Mouse (Mus musculus) heart, embryonic 14.5 days (tissue): ENCODE measurements around the gene Chst15. TPM values are rescaled to one million over a fixed set of nuclear protein-coding genes. Genes with fewer than 3 reads are reported as not detected.

Source experiments
- ATAC-seq: fragments of 200-750 bp; cut with Nextera tagmentation; 2 replicates; pipeline ENCODE4 v1.8.0; 2017; ENCODE audit warnings: low read depth, moderate TSS enrichment; ENCODE audit not compliant: insufficient number of reproducible peaks, insufficient read depth, low FRiP score
- H3K27ac ChIP-seq, 2 experiments: fragments of 200-500 bp in 1 of 2; fragments of 300-500 bp in 1 of 2; sonication (generic) in 1 of 2; replicated peaks in 1 of 2; 2 replicates each; pipeline ENCODE4 v1.5.1; 2012 to 2014; ENCODE audit warnings: low read depth in 2 of 2, low read length in 2 of 2, control low read depth in 1 of 2, mild to moderate bottlenecking in 1 of 2, mixed read lengths in 1 of 2; ENCODE audit not compliant: control insufficient read depth in 1 of 2, insufficient read depth in 1 of 2
- H3K27me3 ChIP-seq: fragments of 300-500 bp; sonication (generic); 2 replicates; pipeline ENCODE4 v1.6.1; 2014; ENCODE audit warnings: mild to moderate bottlenecking, low read length, control low read depth; ENCODE audit not compliant: control insufficient read depth, insufficient read depth
- H3K36me3 ChIP-seq: fragments of 300-500 bp; sonication (generic); 2 replicates; pipeline ENCODE4 v1.6.1; 2014; ENCODE audit warnings: mild to moderate bottlenecking, control low read depth, low read length, mixed read lengths; ENCODE audit not compliant: control insufficient read depth, insufficient read depth
- H3K4me1 ChIP-seq, 2 experiments: fragments of 200-500 bp in 1 of 2; fragments of 300-500 bp in 1 of 2; sonication (generic) in 1 of 2; 2 replicates each; pipeline ENCODE4 v1.6.1; 2012 to 2014; ENCODE audit warnings: low read length in 2 of 2, control low read depth in 1 of 2, mixed read lengths in 1 of 2; ENCODE audit not compliant: control insufficient read depth in 2 of 2, insufficient read depth in 2 of 2
- H3K4me2 ChIP-seq: fragments of 300-500 bp; sonication (generic); 2 replicates; pipeline ENCODE4 v1.6.1; 2014; ENCODE audit warnings: mild to moderate bottlenecking, low read length
- H3K4me3 ChIP-seq, 2 experiments: fragments of 200-500 bp in 1 of 2; fragments of 300-500 bp in 1 of 2; sonication (generic) in 1 of 2; 2 replicates each; pipeline ENCODE4 v1.5.1; 2012 to 2014; ENCODE audit warnings: low read length in 2 of 2, mild to moderate bottlenecking in 2 of 2, control low read depth in 1 of 2, low read depth in 1 of 2, moderate library complexity in 1 of 2; ENCODE audit not compliant: control insufficient read depth in 1 of 2, insufficient read depth in 1 of 2
- H3K9ac ChIP-seq: fragments of 300-500 bp; sonication (generic); 2 replicates; pipeline ENCODE4 v1.6.1; 2014; ENCODE audit warnings: mild to moderate bottlenecking, low read length
- H3K9me3 ChIP-seq: fragments of 300-500 bp; sonication (generic); 2 replicates; pipeline ENCODE4 v1.6.1; 2016; ENCODE audit warnings: low read length, control low read depth; ENCODE audit not compliant: control insufficient read depth
- WGBS: fragments of 180-500 bp; shearing (Covaris S2); extraction: QIAGEN DNeasy Blood & Tissue Kit; methylation state at CpG from one replicate; pipeline ENCODE4 v1.1.7; 2014; 5-methylcytosine and 5-hydroxymethylcytosine counted together
- polyA plus RNA-seq: library from polyadenylated mRNA; unstranded; fragments of >200 nt; fragmentation: Nextera tagmentation; extraction: Ambion mirVana; gene quantifications from 2 replicates; pipeline ENCODE4 v1.2.1, GENCODE M21; 2014

Chst15 gene
- polyA plus RNA-seq, 1 experiment from 2014 or later = 3.3 TPM

GRCm38 (mm10) chr7:132214031-132214430 lies 103.0 kb downstream of the Chst15 start:
- Histone ChIP-seq H3K4me2 (no peak overlapping the region), H3K27me3 (peaks cover 3% of the 10 kb centered on the region; the same call in 1 of the 2 replicates), H3K27ac (no peak overlapping the region), H3K4me3 (no peak overlapping the region), H3K9me3 (no peaks in the 10 kb centered on the region), H3K4me1 (no peaks in the 10 kb centered on the region), H3K36me3 (no peaks in the 10 kb centered on the region), H3K9ac (no peak overlapping the region)
- no peak for ATAC-seq
- WGBS = 66% methylated on average over 10 of the region's 10 CpGs

GRCm38 (mm10) chr7:132213460-132213859 lies 103.6 kb downstream of the Chst15 start:
- Histone ChIP-seq H3K27ac (no peak overlapping the region), H3K36me3 (no peaks in the 10 kb centered on the region), H3K27me3 (peaks cover 3% of the 10 kb centered on the region; the same call in 1 of the 2 replicates), H3K9ac (no peak overlapping the region), H3K9me3 (no peaks in the 10 kb centered on the region), H3K4me1 (no peaks in the 10 kb centered on the region), H3K4me2 (no peak overlapping the region), H3K4me3 (no peak overlapping the region)
- 3% methylated on average over 8 of the region's 8 CpGs for WGBS
- no peak for ATAC-seq

DNA sequence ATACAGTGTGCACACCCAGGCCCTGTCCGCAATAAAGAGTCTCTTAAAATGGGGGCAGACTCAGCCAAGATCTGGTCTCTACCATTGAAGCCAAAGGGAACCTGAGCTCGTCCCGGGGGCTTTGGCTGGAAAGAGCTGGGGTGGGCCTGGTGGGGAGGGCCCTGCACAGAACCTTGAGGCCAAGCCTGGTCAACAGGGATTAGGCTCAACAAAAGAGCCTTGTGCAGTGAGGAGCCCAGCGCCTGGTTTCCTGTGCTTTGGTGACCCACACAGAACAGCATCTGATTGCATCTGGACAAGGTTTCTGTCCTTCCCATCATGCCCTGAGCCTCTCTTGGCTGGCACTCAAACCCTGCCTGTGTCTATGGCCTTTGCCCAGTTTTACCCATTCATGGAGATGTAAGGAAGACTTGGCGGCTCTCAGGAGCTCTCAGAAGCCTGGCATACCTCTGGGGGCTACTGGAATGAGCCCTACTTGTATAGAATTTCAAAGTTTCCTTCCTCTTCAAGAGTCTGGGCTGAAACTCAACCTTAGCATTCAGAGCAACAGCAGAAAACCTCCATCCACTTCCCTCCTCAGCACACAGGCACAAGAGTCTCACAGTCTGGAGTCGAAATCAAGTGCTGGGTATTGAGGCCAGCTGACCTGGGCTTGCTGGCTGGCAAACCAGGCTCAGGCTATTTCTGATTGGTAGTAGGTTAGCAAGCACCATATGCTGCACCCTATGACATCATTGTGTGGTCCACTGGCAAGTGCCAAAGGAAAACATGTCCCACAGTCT lies 104.9 kb downstream of the Chst15 start:
- H3K9ac ChIP-seq = no peak overlapping the region
- H3K4me1 ChIP-seq = no peaks in the 10 kb centered on the region
- 68% methylated on average over 6 of the region's 6 CpGs for WGBS
- no peaks in the 10 kb centered on the region for H3K9me3 ChIP-seq
- no peak overlapping the region for H3K4me3 ChIP-seq
- H3K27me3 ChIP-seq = peaks cover 3% of the 10 kb centered on the region; the same call in 1 of the 2 replicates
- no peak overlapping the region for H3K27ac ChIP-seq
- no peak for ATAC-seq
- H3K36me3 ChIP-seq = no peaks in the 10 kb centered on the region
- no peak overlapping the region for H3K4me2 ChIP-seq

- no peak overlapping the region for H3K4me3 ChIP-seq
- H3K9me3 ChIP-seq = no peaks in the 10 kb centered on the region
- no peak for ATAC-seq
- peaks cover 3% of the 10 kb centered on the region; the same call in 1 of the 2 replicates for H3K27me3 ChIP-seq
- no peaks in the 10 kb centered on the region for H3K36me3 ChIP-seq
- H3K4me1 ChIP-seq = no peaks in the 10 kb centered on the region
- 83% methylated on average over 5 of the region's 5 CpGs for WGBS
- no peak overlapping the region for H3K9ac ChIP-seq
- no peak overlapping the region for H3K4me2 ChIP-seq
- no peak overlapping the region for H3K27ac ChIP-seq
These were observed 106.4 kb downstream of the Chst15 start for GRCm38 (mm10) chr7:132210616-132211015.

DNA sequence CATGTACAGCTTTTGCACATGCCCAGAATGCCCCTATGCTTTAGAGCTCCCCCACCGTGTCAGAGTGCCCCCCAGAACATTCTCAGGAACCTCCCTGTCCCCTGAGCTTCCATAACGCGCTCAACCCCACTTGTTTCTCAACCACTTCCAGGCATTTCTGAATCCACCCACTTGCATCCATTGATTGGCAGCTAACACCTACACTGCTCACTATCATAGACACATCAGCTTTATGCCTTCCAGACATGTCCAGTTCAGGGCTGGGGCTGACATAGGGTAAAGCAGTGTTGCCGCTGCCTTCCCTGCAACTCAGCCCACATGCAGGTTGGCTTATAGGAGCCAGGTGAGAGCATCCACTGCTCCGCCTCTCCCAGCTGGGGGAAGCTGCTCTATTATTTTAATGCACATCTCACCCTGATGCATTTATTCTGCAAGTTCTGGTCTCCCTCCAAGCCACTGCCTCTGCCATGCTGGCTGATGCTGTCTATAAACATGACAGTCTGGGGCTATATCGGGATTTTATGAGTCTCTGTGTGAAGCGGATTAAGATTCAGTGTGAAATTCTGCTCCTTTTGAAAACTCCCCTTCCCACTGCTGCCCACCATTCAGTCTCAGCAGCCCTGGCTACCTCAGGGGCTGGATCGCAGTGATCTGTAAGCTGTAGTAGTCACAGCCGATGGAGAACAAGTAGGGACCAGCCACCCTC lies 107.9 kb downstream of the Chst15 start:
- Histone ChIP-seq H3K27me3 (peaks cover 3% of the 10 kb centered on the region; the same call in 1 of the 2 replicates), H3K36me3 (no peaks in the 10 kb centered on the region), H3K4me3 (no peak overlapping the region), H3K9ac (no peak overlapping the region), H3K4me2 (no peak overlapping the region), H3K9me3 (no peaks in the 10 kb centered on the region), H3K27ac (no peak overlapping the region), H3K4me1 (no peaks in the 10 kb centered on the region)
- ATAC-seq = no peak
- 75% methylated on average over 9 of the region's 9 CpGs for WGBS

DNA sequence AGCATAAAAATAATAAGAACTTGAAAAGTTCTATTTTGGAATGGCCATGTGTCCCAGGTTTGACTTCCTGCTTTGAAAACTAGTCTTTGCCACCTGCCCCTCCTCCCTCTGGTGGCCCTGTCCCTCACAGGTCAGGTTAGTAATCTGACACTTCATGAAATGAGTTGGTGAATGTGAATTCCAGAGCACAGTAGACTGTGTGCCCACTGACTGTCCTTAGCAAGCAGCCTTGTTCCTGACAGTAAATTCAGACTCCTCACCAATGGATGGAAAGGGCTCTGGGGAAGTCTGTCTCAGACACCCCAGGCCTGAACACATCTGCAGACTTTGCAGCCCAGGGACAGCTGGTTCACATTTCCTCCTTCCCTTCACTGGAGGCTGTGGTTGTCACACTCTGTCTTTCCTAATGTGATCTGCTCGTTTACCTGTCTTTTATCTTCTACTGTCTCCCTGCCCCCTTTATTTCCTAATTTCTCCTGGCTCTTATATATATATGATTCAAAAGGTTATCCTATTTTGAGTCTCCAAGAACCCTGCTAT lies 112.9 kb downstream of the Chst15 start:
- Histone ChIP-seq H3K27ac (no peak overlapping the region), H3K4me2 (no peak overlapping the region), H3K27me3 (no peaks in the 10 kb centered on the region), H3K36me3 (no peaks in the 10 kb centered on the region), H3K9ac (no peak overlapping the region), H3K9me3 (no peaks in the 10 kb centered on the region), H3K4me1 (no peaks in the 10 kb centered on the region), H3K4me3 (no peak overlapping the region)
- ATAC-seq = no peak
- 21% methylated on average over 1 of the region's 1 CpGs for WGBS

DNA sequence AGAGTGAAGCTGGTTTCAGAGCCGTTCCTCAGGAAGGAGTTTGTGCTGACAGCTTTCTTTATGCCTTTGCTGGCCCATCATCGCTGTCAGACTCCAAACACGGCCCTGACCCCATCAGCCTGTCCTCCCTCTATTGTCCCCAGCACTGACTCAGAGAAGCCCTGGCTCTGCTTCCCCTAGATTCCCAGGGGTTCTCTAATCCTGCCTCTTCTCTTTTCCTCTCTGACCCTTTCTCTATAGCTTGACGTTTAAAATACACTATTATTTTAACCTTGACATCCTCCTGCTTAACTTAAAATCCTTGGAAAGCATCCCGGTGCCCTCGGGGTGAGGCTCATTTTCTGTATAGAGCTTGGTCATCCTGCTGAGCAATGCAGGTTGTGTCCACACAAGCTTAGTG lies 117.3 kb downstream of the Chst15 start:
- 37% methylated on average over 6 of the region's 6 CpGs for WGBS

More for the DNA sequence above, 117.3 kb downstream of the Chst15 start:
- no peak for ATAC-seq
- H3K4me1 ChIP-seq = no peaks in the 10 kb centered on the region
- no peaks in the 10 kb centered on the region for H3K36me3 ChIP-seq
- no peak overlapping the region for H3K9ac ChIP-seq
- no peaks in the 10 kb centered on the region for H3K9me3 ChIP-seq
- no peak overlapping the region for H3K27ac ChIP-seq
- H3K4me3 ChIP-seq = no peak overlapping the region
- 0 out of 2 replicates have a peak, but pooled peaks cover 4% of the 10 kb centered on the region for H3K27me3 ChIP-seq
- H3K4me2 ChIP-seq = no peak overlapping the region
